ENCODE assay signal across 15 mouse cellular contexts in genomic region chr12:108242243-108242745, GRCm38 (mm10). TPM values are rescaled to one million over a fixed set of nuclear protein-coding genes. Genes with fewer than 3 reads are reported as not detected.
DNase-seq lines count a peak whose midpoint lies in the region; ATAC-seq and TF ChIP-seq lines count a peak whose summit lies in the region.
"Had no signal": no experiment of that assay in that cellular context is flagged by ENCODE, and none has a peak within 500 bp of the region (broad histone marks: within the 10 kb centered on the region; RNA-seq: fewer than 3 reads in every experiment).

No protein-coding gene starts in this region.

- H3K27me3 ChIP-seq in forebrain, embryonic 15.5 days, result no peaks in the 10 kb centered on the region
- H3K27me3 ChIP-seq in hindbrain, embryonic 14.5 days (ENCODE audit: control insufficient read depth, insufficient read depth, low read length), result no peaks in the 10 kb centered on the region
- H3K27me3 ChIP-seq in neural tube, embryonic 14.5 days (ENCODE audit: control insufficient read depth, insufficient read depth, low read length), result no peaks in the 10 kb centered on the region
- H3K27me3 ChIP-seq: heart, embryonic 13.5 days; lung, embryonic 15.5 days; stomach, embryonic 15.5 days had no signal

- no peak overlapping the region for H3K4me2 ChIP-seq in forebrain, embryonic 15.5 days (replicated peaks)
- H3K4me2 ChIP-seq in hindbrain, embryonic 14.5 days (replicated peaks), result no peak overlapping the region
- no peak overlapping the region for H3K4me2 ChIP-seq in neural tube, embryonic 14.5 days (ENCODE audit: low read depth, low read length)
- H3K4me2 ChIP-seq: heart, embryonic 13.5 days; liver, embryonic 11.5 days; lung, embryonic 15.5 days; stomach, embryonic 15.5 days had no signal

- no peak for TF ChIP-seq CTCF in layer of hippocampus, adult 2 months (conservative IDR thresholded peaks at IDR 0.05)

- ATAC-seq in forebrain, embryonic 15.5 days (replicated peaks), result no peak
- ATAC-seq in hindbrain, embryonic 14.5 days (ENCODE audit: low FRiP score), result no peak
- ATAC-seq in neural tube, embryonic 14.5 days (ENCODE audit: low read depth), result no peak
- ATAC-seq: CD4-positive, CD25-positive, alpha-beta regulatory T cell, adult 4 months had no signal

- 48% methylated on average over 20 of the region's 20 CpGs for WGBS in forebrain, embryonic 15.5 days
- WGBS in hindbrain, embryonic 14.5 days, result 26% methylated on average over 20 of the region's 20 CpGs
- WGBS in neural tube, embryonic 14.5 days, result 32% methylated on average over 20 of the region's 20 CpGs

- H3K4me3 ChIP-seq in forebrain, embryonic 15.5 days, result no peak overlapping the region
- no peak overlapping the region for H3K4me3 ChIP-seq in hindbrain, embryonic 14.5 days (replicated peaks; ENCODE audit: low read length)
- no peak overlapping the region for H3K4me3 ChIP-seq in neural tube, embryonic 14.5 days (ENCODE audit: low read depth, low read length)
- H3K4me3 ChIP-seq in layer of hippocampus, adult 2 months, result no peak overlapping the region
- H3K4me3 ChIP-seq: heart, embryonic 13.5 days; lung, embryonic 15.5 days; stomach, embryonic 15.5 days had no signal

- no peaks in the 10 kb centered on the region for H3K9me3 ChIP-seq in forebrain, embryonic 15.5 days
- H3K9me3 ChIP-seq in hindbrain, embryonic 14.5 days (ENCODE audit: control insufficient read depth, low read length), result no peaks in the 10 kb centered on the region
- H3K9me3 ChIP-seq in neural tube, embryonic 14.5 days (ENCODE audit: control insufficient read depth, low read length), result no peaks in the 10 kb centered on the region
- H3K9me3 ChIP-seq: heart, embryonic 13.5 days; lung, embryonic 15.5 days; stomach, embryonic 15.5 days had no signal

- DNase-seq in kidney, postnatal 14 days, result peak; percentile 41
- DNase-seq in kidney, postnatal 36 days, result no peak
- no peak for DNase-seq in hindbrain, embryonic 14.5 days (ENCODE audit: low spot score)
- DNase-seq in adrenal gland, postnatal 4 days (ENCODE audit: low spot score in 2 of 2), result no peak
- DNase-seq in layer of hippocampus, adult 2 months (ENCODE audit: low spot score in 2 of 2), result no peak
- DNase-seq: adrenal gland, adult 8-10 months; cerebellum, adult 8-10 months; kidney, adult 9 months had no signal

- no peak overlapping the region for H3K9ac ChIP-seq in forebrain, embryonic 15.5 days (replicated peaks)
- 0 out of 2 replicates have a peak overlapping the region, but pooled peaks have one; percentile 2 for H3K9ac ChIP-seq in hindbrain, embryonic 14.5 days
- peak overlapping the region; percentile 11; the same call in 1 of the 2 replicates for H3K9ac ChIP-seq in neural tube, embryonic 14.5 days (replicated peaks; ENCODE audit: low read depth, low read length)
- H3K9ac ChIP-seq: lung, embryonic 15.5 days; stomach, embryonic 15.5 days had no signal

- peaks cover 74% of the 10 kb centered on the region for H3K4me1 ChIP-seq in forebrain, embryonic 15.5 days
- peaks cover 89% of the 10 kb centered on the region for H3K4me1 ChIP-seq in hindbrain, embryonic 14.5 days (replicated peaks; ENCODE audit: control insufficient read depth, insufficient read depth, low read length)
- peaks cover 84% of the 10 kb centered on the region for H3K4me1 ChIP-seq in neural tube, embryonic 14.5 days (ENCODE audit: control insufficient read depth, insufficient read depth, low read length)

- H3K27ac ChIP-seq in forebrain, embryonic 15.5 days (replicated peaks), result peak overlapping the region; percentile 80; the same call in 1 of the 2 replicates
- H3K27ac ChIP-seq in hindbrain, embryonic 14.5 days, result peak overlapping the region; percentile 74; the same call in 1 of the 2 replicates
- H3K27ac ChIP-seq in neural tube, embryonic 14.5 days (ENCODE audit: low read depth, low read length), result peak overlapping the region; percentile 86
- no peak overlapping the region for H3K27ac ChIP-seq in layer of hippocampus, adult 2 months
- H3K27ac ChIP-seq: lung, embryonic 15.5 days; stomach, embryonic 15.5 days had no signal

- no peaks in the 10 kb centered on the region for H3K36me3 ChIP-seq in forebrain, embryonic 15.5 days
- no peaks in the 10 kb centered on the region for H3K36me3 ChIP-seq in hindbrain, embryonic 14.5 days (replicated peaks; ENCODE audit: control insufficient read depth, insufficient read depth)
- H3K36me3 ChIP-seq in neural tube, embryonic 14.5 days (ENCODE audit: control insufficient read depth, insufficient read depth, low read length), result no peaks in the 10 kb centered on the region
- H3K36me3 ChIP-seq: heart, embryonic 13.5 days; lung, embryonic 15.5 days; stomach, embryonic 15.5 days had no signal

RNA-seq across cellular contexts. Expression of gene Ccdc85c, which starts 32.9 kb away (rescaled TPM):
- 14.3 and 16.3 TPM in 2 replicates for polyA plus RNA-seq in forebrain, embryonic 15.5 days (2015; fragmentation: Nextera tagmentation; extraction: Ambion mirVana)
- polyA plus RNA-seq in hindbrain, embryonic 14.5 days (2014; fragmentation: Nextera tagmentation; extraction: Ambion mirVana), result 13.9 and 16.5 TPM in 2 replicates
- polyA plus RNA-seq in neural tube, embryonic 14.5 days (2014; fragmentation: Nextera tagmentation; extraction: Ambion mirVana), result 15.3 and 17.3 TPM in 2 replicates
- total RNA-seq in adrenal gland, postnatal 4 days (2021), result 10 to 100 TPM; 29.6 to 29.9 TPM
- total RNA-seq in layer of hippocampus, adult 2 months (2021), result 10 to 100 TPM; 68.4 to 68.5 TPM
